Mouse (Mus musculus): Measurements from ENCODE around the gene 1600014C10Rik. TPM values are rescaled to one million over a fixed set of nuclear protein-coding genes. Genes with fewer than 3 reads are reported as not detected.

The 1600014C10Rik gene
- 1 to 10 TPM; 5.0 to 9.0 TPM for polyA plus RNA-seq (2012; fragmentation: generic; extraction: Trizol)

DNA sequence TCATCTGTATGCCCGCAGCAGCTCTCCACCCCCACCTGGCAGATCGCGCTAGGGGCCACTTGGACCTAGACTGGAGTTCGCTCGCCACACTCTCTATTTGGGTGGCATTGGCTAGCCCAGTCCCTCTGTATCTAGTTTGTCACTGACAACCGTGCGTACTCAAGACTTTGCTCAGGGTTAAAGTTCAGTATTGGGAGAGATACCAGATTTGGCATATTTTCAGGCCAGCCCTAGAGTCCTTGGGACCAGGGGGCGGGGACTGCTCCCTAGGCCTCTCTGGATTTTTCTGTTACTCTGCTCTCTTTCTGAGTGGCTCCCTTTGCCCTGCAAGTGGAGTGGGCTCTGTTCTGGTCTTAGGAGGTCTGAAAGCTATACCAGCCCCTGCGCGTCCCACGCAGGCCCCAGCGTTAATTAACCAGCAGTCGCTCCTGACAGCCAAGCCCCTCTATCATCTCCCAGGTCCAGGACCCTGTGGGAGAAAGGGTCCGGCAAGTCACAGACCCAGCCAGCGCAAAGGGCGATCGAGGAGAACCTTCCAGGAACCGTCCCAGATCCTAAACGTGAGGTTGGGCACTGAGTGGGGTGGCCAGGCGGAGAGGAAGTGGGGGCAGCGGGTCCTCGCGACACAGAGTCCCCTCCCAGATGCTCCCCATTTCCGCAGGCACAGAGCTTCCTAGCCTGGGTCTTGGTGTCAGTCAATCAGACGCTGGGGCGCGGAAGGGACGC lies at the start of gene 1600014C10Rik:
Gene 1600014C10Rik, plus strand, starts transcription at position 256 of the 726 bp plus-strand sequence.

DNA sequence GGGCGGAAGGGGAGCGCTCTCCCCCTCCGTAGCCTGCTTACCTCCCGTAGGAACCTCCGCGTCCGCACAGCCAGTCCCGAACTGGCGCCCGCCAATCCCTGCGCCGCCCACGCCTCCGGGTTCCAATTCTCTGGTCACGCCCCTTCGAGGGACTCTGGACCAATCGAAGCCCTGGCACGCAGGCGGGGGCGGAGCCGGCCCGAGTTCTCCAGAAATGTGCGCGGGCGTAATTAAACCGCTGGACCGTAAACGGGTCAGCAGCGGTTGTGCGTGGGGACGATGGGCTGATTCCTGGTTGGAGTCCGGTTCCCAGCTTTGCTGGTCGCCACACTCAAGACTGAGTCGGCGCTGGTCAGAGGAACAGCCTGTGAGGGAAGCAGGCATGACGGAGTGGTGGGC lies 44.9 kb downstream of the 1600014C10Rik start, which contains the start of gene Plekhf1:
Gene Plekhf1, minus strand, starts transcription at position 117 of the 399 bp plus-strand sequence.

Other genes with a start within 250 kb of the 1600014C10Rik start
- gene Uri1, start 159.7 kb upstream of the 1600014C10Rik start, polyA plus RNA-seq (2012; fragmentation: generic; extraction: Trizol), result 1 to 10 TPM; 1.6 to 9.9 TPM
- gene Ccne1, start 75.7 kb upstream of the 1600014C10Rik start, polyA plus RNA-seq (2012; fragmentation: generic; extraction: Trizol), result 10 to 100 TPM in 1 of 2 experiments, 1 to 10 TPM in 1; 4.1 to 12.9 TPM
- gene Plekhf1, start 44.8 kb downstream of the 1600014C10Rik start, polyA plus RNA-seq (2012; fragmentation: generic; extraction: Trizol), result 10 to 100 TPM in 1 of 2 experiments, 1 to 10 TPM in 1; 3.9 to 15.1 TPM
- 1 to 10 TPM; 1.5 to 9.2 TPM for gene Pop4, start 88.2 kb downstream of the 1600014C10Rik start, polyA plus RNA-seq (2012; fragmentation: generic; extraction: Trizol)